Mouse (Mus musculus) ovary, postnatal 36 days (tissue): ENCODE results near the gene Pla2g5.
"Not testable (repeated sequence)": the region's sequence is repeated elsewhere in the genome, so short reads cannot be mapped to it uniquely, and the experiment has no call there.

Source experiments
- DNase-seq: peaks from one replicate; pipeline ENCODE4 v3.0.0; 2022; ENCODE audit warnings: low spot score, mixed read lengths

Gene Pla2g5

DNA sequence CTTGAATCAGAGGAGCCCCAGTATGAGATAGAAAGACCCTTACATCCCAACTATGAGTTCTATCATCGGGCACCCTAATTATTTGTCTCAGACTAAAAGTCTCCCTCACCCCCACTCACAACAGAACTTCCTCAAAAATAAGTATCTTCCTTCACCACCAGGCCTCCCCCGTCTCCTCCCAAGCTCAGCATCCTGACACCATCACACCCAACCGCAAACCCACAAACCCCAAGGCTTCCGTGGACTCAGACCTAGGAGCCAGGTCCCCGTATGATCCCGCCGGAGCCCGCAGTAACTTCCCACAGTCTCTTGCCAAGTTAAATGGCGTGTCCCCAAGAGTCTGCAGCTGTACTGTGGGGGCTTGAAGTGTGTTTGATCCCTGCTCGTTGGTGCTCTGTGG lies 5.7 kb downstream of the Pla2g5 start:
- no peak for DNase-seq

DNA sequence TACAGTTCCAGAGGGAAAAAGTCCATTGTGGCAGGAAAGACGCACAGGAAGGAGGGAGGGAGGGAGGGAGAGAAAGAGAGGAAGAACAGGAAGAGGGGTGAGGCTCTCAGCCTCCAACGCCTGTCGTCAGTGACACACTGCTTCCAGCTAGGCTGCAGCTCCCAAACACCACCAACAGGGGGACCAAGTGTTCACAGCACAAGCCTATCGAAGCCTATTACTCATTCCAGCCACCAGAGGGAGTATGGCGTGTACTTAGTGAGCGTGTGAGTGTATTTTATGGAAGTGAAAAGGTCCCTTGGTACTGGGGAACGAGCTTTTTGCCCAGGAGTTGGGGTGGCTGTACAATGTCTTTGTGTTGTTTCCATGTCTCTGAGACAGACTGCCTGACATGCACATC lies 6.8 kb downstream of the Pla2g5 start:
- DNase-seq, result peak; percentile 50

DNA sequence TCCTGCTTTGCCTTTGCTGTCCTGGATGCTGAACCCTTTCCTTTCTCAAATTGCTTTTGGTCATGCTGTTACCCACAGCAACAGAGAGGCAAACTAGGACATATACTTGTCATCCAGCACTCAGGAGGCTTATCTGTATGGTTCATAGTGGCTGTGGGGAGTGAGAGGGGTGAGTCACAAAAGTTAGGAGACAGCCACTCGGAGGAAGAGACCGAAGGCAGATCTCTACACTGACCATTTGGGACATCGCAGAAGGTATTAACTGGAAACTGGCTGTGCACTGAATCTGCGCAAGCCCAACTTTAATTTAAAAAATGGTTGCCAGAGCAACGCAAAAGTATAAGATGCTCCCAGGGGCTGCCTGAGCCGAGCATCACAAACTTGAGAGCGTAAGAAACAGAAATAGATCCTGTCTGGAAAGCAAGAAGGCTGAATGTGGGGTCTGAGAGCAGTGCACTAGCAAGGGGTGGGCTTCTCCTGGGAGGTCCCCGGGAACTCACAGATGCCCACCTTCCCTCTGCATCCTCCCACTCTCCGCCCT lies 8.1 kb downstream of the Pla2g5 start:
- DNase-seq, result no peak

DNA sequence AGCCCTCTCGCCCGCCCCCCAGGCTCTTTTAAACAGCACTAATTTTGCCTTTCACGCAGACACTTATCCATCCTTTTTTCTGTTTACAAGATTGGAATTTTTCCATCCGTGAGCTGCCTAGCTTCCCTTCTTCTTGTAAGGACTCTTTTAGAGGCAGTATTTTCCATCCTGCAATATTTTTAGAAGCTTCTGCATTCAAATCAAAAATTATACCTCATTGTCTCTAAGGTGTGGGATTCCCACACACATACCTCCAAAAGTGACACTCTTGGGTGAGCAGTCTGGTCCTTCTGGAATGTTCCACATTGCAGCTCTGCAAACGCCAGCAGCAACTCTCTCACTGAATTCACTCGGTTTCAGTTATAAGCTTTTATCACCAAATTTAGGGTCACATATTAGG lies 10.3 kb downstream of the Pla2g5 start:
- DNase-seq, result no peak

DNA sequence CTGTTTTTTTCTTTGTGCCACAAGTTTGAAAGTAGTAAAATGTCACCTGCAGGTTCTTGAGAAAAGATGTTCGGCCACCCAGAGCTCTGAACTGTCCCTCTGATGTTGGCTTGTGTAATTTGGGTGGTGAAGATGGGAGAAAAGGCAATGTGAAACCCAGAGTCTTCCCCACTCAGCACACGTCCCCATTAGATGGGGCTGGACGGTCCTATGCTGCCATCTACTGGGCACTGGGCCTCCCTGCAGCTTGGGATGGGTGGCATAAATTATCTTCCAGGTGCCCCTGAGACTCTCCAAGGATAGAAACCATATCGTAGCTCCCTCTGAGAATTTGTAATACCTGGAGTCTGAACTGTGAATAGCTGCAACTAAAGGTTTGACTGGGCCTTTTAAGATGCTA lies 11.8 kb downstream of the Pla2g5 start:
- peak; percentile 69 for DNase-seq

DNA sequence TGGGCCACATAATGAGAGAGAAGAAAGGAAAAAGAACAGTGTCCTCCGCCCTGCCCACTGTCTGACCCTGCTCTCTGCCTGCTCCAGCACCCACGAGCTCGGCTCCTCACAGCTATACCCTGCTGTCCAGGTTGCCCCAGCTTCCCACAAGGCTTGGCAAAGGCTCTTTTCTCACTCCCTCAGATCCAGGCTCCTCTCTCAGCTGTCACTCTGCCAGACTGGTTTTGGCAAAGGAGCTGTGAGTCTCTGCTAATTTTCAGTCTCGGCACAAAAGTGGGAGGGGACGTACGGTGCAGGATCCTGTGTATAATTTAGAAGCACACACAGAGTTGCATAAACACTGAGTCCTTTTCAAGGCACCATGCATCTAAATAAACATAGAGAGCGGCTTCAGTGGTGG lies 21.9 kb downstream of the Pla2g5 start:
- DNase-seq, result no peak

DNA sequence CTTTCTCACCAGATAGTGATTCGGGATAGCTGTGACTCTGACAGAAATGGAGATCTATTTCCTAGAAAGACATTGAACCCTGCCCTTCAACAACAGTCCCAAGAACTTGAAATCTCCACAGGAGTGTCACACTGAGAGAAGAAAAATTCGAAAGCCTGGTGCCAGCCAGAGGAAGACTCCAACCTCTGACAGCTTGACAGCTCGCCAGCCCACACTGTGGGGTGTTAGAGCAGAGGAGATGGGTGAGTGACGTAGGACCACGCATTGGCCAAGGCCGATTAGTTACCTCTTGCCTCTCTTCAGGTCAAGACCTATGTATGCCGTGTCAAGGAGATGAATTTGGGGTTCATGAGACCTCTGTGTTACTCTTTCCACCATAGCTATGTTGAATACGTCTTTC lies 22.6 kb downstream of the Pla2g5 start:
- no peak for DNase-seq

DNA sequence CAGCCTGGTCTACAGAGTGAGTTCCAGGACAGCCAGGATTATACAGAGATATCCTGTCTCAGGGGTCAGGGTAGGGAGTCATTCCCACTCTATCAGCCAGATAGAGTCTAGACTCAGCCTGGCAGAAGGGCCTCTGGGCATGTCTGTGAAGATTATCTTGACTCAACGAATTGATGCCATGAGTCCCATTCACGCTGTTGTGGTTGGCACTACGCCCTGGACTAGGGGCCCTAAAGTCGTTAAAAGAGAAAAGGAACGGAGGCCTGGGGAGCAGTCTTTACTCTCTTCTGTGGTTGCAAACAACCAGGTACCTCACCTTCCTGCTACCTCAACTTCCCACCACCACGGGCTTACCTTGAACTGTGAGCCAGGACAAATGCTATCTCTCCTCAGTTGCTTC lies 23.5 kb downstream of the Pla2g5 start:
- DNase-seq, result no peak

DNA sequence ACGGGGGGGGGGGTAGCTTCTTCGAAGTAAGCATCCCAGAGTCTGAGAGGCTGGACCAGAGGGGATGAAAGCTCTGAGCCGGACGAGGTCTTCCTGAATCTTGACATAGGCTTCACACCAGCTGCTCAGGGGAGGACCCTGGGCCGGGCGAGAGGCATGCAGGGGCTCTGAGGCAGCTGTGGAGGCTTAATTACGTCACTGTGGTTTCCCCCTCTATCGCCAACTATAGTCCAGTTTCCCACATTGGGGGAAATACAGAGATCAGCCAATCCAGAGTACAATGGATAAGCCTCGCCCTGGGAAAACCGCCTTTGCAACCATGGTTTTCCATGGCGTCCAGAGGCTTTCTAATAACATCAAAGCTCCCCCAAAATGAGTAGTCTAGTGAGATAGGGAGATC lies 36.1 kb downstream of the Pla2g5 start:
- DNase-seq, result no peak

DNA sequence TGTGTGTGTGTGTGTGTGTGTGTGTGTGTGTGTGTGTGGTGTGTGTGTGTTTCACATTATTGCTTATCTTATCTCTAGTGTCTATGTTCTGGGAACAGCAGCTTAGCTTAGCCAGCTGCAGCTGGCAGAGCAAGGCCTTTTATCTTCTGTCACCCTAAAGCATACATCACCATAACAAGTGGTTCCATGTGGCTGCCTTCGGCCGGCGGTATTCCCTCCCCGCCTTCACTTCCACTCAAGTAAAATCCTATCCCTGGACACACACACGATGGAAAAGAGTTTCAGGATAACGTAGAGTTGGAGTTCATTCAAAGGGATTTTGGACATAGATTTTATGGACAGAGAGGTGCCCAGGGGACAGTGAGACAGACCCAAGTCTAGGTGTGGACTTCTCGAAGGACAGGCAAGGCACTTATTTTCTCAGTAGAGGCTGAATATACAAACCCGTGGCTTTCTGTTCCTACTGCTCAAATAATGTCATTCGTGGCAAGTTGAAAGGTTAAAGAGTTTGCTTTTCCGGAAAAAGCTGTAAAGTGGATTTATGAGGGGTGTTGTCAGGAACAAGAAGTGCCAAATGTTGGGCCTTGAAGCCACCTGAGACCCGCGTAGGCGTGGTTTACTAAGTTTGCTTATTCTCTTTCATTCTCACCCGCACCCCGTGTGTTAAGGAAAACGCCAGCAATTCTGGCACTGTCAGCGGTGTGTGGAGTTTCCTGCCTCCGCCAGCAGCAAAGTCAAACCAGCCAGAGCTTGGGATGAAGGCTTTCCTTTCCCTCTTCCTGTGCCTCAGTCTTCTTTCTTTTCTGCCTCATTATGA lies 37.3 kb downstream of the Pla2g5 start:
- no peak for DNase-seq

DNA sequence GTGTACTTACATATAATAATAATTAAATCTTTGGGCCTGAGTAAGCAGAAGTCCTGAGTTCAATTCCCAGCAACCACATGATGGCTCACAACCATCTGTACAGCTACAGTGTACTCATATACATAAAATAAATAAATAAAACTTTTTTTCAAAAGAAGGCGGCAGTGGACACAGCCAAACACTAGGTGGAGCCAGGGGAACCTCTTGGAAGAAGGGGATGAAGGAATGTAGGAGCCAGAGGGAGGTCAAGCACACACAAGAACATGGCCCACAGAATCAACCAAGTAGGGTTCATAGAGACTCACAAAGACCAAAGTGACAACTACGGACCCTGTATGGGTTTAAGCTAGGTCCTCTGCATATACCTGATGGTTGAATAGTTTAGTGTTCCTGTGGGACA lies 38.6 kb downstream of the Pla2g5 start:
- no peak for DNase-seq

DNA sequence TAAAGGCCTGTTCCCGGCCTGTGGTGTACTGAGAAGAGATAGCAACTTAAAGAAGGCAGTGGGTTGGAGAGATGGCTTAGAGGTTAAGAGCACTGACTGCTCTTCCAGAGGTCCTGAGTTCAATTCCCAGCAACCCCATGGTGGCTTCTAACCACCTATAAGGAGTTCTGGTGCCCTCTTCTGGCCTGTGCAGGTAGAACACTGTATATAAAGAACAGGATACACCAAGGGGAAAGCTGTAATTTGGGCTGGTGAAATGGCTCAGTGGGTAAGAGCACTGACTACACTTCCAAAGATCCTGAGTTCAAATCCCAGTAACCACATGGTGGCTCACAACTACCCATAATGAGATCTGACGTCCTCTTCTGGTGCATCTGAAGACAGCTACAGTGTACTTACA lies 39.1 kb downstream of the Pla2g5 start:
- not testable (repeated sequence) for DNase-seq

DNA sequence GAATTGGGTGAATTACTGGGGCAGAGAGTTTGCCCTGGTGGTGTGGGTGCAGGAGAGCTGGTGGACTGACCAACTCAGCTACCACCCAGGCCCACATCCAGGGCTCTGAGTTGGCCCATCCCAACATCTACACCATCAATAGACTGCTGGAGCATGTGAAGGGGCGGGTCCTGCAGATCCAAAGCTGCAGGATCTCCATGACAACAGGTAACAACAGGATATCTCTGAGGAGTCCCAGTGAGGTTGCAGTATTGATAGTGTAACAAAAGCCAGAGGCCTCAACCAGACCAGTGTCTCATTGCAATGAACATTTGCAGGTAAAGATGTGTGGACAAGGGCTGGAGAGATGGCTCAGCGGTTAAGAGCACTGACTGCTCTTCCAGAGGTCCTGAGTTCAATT lies 42.2 kb downstream of the Pla2g5 start:
- DNase-seq, result no peak

DNA sequence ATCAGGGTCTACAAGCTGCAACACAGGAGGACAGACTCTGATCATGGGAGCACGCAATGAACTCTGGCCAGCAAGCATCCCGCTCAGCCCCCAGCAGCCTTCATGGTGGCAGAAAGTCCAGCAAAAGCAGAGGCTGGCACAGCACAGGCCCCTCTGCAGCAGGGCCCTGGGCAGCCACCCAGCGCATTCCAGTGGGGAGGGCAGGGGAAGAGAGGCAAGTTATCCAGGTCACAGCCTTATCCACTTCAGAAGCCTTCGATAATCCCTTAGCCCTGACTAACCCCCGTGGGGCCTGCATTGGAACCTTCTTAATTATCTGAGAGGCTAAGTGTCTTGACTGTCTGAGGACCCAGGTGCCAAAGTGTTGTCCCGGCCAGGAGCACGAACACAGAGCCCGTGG lies 44.2 kb downstream of the Pla2g5 start:
- peak; percentile 71 for DNase-seq

DNA sequence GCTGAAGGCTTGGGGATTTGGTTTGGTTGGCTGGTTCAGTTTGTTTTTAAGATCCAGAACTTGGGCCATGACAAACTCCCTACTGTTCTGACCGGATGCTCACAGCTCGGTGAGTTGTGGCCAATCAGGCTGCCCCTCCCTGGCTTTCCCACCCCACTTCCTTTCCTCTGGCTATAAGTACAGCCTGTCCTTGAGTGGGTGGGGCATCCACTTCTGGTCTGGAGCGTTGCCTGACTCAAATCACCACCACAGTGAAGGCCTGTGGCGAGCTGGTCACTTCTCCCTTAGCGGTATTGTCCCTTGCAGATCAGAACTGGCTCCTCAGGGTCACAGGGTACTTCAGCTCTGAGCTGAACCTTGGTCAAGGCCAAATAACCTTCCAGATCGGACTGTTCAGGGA lies 45.5 kb downstream of the Pla2g5 start:
- DNase-seq, result no peak

DNA sequence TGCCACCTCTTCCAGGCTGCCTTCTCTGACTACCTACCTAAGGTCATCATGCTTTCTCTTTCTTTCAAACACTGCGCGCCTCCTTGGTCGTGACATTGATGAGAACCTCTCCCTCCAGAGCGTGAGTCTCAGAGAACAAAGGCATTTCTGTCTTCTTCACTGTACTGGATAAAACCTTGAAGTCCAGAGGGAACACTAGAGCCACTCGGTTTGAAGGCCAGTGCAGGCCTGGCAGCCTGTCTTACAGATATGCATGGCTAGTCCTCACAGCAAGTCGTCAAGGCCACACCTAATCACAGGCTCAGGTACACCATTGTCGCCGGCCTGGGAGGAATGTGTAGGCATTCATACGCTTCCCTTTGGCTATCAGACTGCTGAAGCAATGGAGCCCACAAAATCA lies 47.1 kb downstream of the Pla2g5 start:
- DNase-seq, result no peak

DNA sequence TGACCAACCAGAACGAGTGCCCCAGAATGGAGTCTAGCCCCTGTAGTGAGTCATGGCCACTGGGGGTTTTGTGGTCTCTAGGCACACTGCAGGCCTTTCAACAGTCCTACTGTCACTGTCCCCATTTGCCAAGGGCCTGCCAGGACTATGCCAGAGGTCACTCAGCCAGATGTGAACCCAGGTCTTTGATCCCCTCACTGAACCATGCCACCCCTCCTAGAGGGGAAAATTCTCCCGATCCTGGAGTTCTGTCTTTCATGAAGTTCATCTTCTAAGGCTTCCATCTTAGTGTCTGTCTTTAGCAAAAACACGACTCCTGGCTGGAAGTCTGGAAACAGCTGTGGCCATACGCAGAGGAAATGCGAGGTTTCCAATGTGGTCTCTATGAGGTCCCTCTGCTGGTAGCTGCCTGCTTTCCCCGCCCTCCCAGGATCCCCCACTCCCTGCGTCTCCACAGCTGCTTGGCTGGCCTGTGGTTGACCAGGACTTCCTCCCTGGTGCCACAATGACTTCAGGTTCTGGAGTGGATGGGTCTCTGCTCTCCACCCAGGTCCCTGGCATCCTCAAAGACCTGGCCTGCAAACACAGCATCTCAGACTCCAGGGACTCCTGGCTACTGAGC lies 56.3 kb downstream of the Pla2g5 start:
- DNase-seq, result no peak

DNA sequence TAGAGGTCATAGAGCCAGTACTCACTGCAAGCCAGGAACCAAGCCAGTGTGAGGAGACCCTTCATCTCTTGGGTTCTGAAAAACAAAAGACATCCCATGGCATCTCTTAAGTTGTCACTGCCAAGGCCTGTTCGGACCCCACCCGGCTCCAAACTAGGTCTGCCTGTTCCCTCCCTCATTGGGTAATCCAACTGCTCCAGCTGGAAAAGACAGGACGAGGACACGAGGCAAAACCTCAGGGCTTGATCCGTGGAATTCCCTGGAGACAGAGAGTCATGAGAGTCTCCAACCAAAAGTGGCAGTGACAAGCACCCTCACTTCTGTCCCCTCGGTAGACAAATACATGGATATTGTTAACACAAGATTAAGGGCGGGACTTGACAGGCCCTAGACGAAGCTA lies 57.1 kb downstream of the Pla2g5 start:
- no peak for DNase-seq

DNA sequence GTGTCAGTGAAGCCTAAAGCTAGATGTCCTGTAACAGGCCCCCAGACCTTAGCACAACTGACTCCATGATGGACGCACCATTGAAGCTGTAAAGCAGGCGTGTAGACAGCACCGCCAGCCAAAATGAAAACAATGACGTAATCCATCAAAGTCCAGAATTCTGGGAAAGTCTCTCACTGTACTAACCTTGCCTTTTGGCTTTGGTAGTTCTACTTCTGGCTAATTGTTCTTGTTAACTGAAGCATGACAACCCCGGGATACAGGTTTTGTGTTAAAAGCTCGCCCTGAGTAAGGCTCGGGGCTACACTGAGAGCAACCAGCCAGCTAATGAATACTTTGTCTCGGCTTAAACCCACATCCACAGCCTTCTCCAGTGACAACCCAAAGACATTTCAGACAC lies 58.0 kb downstream of the Pla2g5 start:
- DNase-seq, result no peak

DNA sequence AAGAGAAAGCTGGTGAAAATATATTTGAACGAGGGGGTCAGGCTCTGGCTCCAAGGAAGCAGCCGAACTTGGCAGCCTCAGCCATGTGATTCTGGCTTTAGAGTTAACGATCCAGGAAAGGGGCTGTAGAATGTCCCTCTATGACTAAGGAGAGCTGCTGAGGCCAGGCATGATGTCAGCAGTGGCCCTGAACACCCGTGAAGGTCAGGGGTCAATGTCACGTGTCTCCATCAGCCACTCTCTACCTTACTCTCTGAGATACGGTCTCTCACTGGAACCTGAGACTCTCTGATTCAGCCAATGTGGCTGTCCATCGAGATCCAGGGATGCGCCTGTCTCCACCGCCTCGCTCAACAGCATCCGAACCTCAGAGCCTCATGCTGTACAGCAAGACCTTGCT lies 60.4 kb downstream of the Pla2g5 start:
- no peak for DNase-seq

DNA sequence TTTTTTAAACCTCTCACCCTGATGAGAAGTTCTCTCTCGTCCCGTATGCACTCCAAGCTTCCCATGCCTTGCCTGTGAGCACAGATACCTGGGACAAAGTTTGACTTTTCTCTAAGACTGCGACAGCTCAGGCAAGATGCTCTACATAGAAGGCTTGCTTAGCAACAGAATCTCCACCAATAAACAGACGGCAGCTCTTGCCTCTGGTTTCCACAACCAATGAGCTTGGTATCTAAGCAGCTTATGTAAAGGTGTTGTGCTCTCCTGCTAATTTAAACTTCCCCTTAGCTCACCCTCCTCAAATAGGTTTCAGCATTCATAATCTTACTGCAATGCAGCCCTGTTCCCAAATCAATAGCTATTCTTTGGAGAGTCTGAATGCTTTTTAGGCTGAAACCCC lies 61.7 kb downstream of the Pla2g5 start:
- DNase-seq, result no peak

DNA sequence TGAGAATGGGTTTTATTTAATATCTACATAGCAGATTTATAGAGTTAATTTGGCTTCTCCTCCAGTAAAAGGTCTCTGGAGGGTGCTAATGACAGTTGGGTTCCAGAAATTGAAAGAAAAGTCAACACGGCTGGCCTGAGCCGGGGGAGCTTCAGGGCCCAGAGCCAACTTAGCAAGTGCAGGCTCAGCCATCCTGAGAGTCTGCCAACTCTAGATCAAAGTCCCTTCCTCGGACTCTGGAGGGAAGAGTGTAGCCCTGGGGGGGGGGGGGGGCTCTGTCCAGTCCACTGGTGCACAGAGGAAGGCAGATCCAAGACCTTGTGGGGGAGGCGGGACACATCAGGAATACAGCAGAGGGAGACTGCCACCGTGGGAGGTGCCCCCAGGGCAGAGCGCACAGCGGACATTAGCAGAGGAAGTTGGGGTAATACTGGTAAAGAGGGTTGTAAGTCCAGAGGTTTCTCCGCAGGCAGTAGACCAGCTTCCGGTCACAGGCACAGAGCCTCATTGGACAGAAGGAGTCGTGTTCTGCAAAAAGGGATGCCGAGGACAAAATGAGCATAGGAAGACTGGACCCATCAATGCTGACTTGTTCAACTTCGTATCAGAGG lies 63.0 kb downstream of the Pla2g5 start:
- DNase-seq, result no peak

DNA sequence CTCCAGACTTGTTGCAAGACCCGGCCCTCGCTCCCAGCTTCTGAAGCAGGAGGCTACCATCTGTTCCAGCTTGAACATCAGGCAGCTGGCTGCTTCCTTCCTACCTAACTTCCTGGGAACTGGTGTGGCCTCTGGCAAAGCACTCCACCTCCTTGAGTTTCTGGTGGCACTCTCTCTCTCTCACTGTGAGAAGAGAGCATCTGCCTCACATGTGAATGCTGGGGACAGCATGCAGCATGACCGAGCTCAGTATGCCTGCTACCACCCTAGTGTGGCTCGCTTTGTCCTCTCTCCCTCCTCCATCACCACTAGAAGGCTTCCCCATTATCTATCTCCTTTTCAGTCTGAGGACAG lies 66.1 kb downstream of the Pla2g5 start:
- DNase-seq, result no peak
